Mouse (Mus musculus): ENCODE results near the gene Enox1. TPM values are rescaled to one million over a fixed set of nuclear protein-coding genes. Genes with fewer than 3 reads are reported as not detected.

Enox1 gene
- polyA plus RNA-seq, 1 experiment: 3.1 TPM

- no peaks in the 10 kb centered on the region for H3K27me3 ChIP-seq (ENCODE audit: control insufficient read depth, insufficient read depth, low read length, poor library complexity, severe bottlenecking)
- no peak overlapping the region for H3K9ac ChIP-seq (ENCODE audit: low read depth, poor library complexity, severe bottlenecking)
- TF ChIP-seq POLR2A (IDR thresholded peaks at IDR 0.05; ENCODE audit: insufficient read depth, low read length) (no peak), CTCF (IDR thresholded peaks at IDR 0.05; ENCODE audit: low read depth, low read length) (no peak), EP300 (IDR thresholded peaks at IDR 0.05; ENCODE audit: insufficient read depth, low read depth, low read length) (no peak)
- no peaks in the 10 kb centered on the region; the same call in none of the 2 replicates for H3K36me3 ChIP-seq (ENCODE audit: control insufficient read depth, insufficient read depth, low read length, poor library complexity, severe bottlenecking)
- no peaks in the 10 kb centered on the region for H3K9me3 ChIP-seq (replicated peaks; ENCODE audit: control insufficient read depth, insufficient read depth, low read length, poor library complexity, severe bottlenecking)
- H3K4me3 ChIP-seq (ENCODE audit: low read depth, low read length): no peak overlapping the region
- no peak overlapping the region for H3K27ac ChIP-seq (ENCODE audit: insufficient read depth, low read length)
- no peaks in the 10 kb centered on the region for H3K4me1 ChIP-seq (ENCODE audit: control insufficient read depth, insufficient read depth, low read length)
Observed at GRCm38 (mm10) chr14:77546531-77547274, 390.1 kb downstream of the Enox1 start.

GRCm38 (mm10) chr14:77547351-77547750, 390.8 kb downstream of the Enox1 start:
- no peaks in the 10 kb centered on the region for H3K4me1 ChIP-seq (ENCODE audit: control insufficient read depth, insufficient read depth, low read length)
- H3K9ac ChIP-seq (ENCODE audit: low read depth, poor library complexity, severe bottlenecking): no peak overlapping the region
- H3K27ac ChIP-seq (ENCODE audit: insufficient read depth, low read length): no peak overlapping the region
- H3K36me3 ChIP-seq (ENCODE audit: control insufficient read depth, insufficient read depth, low read length, poor library complexity, severe bottlenecking): no peaks in the 10 kb centered on the region; the same call in none of the 2 replicates
- TF ChIP-seq CTCF (IDR thresholded peaks at IDR 0.05; ENCODE audit: low read depth, low read length) (no peak), POLR2A (IDR thresholded peaks at IDR 0.05; ENCODE audit: insufficient read depth, low read length) (no peak), EP300 (IDR thresholded peaks at IDR 0.05; ENCODE audit: insufficient read depth, low read depth, low read length) (no peak)
- no peaks in the 10 kb centered on the region for H3K27me3 ChIP-seq (ENCODE audit: control insufficient read depth, insufficient read depth, low read length, poor library complexity, severe bottlenecking)
- no peaks in the 10 kb centered on the region for H3K9me3 ChIP-seq (replicated peaks; ENCODE audit: control insufficient read depth, insufficient read depth, low read length, poor library complexity, severe bottlenecking)
- H3K4me3 ChIP-seq (ENCODE audit: low read depth, low read length): no peak overlapping the region

DNA sequence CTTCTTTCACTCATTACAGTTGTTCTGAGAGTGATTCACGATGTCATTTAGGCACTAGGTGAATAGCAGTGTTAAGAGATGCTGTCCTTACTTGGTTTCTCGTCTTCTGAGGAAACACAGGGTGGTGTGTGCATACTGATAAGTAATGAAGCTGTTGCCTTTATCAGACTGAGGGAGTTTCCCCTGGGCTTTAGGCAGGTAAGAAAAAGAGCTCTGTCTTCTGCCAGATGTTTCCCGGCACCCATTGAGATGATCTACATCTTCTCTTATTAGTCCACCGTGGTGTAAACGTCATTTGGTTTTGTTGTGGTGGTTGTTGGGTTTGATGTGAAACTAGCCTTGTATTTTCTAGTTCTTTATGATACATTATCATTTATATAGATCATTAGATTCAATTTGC, 392.4 kb downstream of the Enox1 start:
- Histone ChIP-seq H3K36me3 (ENCODE audit: control insufficient read depth, insufficient read depth, low read length, poor library complexity, severe bottlenecking) (no peaks in the 10 kb centered on the region; the same call in none of the 2 replicates), H3K9ac (ENCODE audit: low read depth, poor library complexity, severe bottlenecking) (no peak overlapping the region), H3K27ac (ENCODE audit: insufficient read depth, low read length) (no peak overlapping the region), H3K9me3 (replicated peaks; ENCODE audit: control insufficient read depth, insufficient read depth, low read length, poor library complexity, severe bottlenecking) (no peaks in the 10 kb centered on the region), H3K27me3 (ENCODE audit: control insufficient read depth, insufficient read depth, low read length, poor library complexity, severe bottlenecking) (no peaks in the 10 kb centered on the region), H3K4me3 (ENCODE audit: low read depth, low read length) (no peak overlapping the region), H3K4me1 (ENCODE audit: control insufficient read depth, insufficient read depth, low read length) (no peaks in the 10 kb centered on the region)
- TF ChIP-seq POLR2A (IDR thresholded peaks at IDR 0.05; ENCODE audit: insufficient read depth, low read length) (no peak), EP300 (IDR thresholded peaks at IDR 0.05; ENCODE audit: insufficient read depth, low read depth, low read length) (no peak), CTCF (IDR thresholded peaks at IDR 0.05; ENCODE audit: low read depth, low read length) (no peak)

GRCm38 (mm10) chr14:77557446-77558070, 401.0 kb downstream of the Enox1 start:
- H3K27me3 ChIP-seq (ENCODE audit: control insufficient read depth, insufficient read depth, low read length, poor library complexity, severe bottlenecking): no peaks in the 10 kb centered on the region

GRCm38 (mm10) chr14:77558910-77559309, 402.3 kb downstream of the Enox1 start:
- Histone ChIP-seq H3K27me3 (ENCODE audit: control insufficient read depth, insufficient read depth, low read length, poor library complexity, severe bottlenecking) (no peaks in the 10 kb centered on the region), H3K27ac (ENCODE audit: insufficient read depth, low read length) (no peak overlapping the region), H3K9me3 (replicated peaks; ENCODE audit: control insufficient read depth, insufficient read depth, low read length, poor library complexity, severe bottlenecking) (no peaks in the 10 kb centered on the region), H3K36me3 (ENCODE audit: control insufficient read depth, insufficient read depth, low read length, poor library complexity, severe bottlenecking) (no peaks in the 10 kb centered on the region), H3K9ac (ENCODE audit: low read depth, poor library complexity, severe bottlenecking) (no peak overlapping the region), H3K4me3 (ENCODE audit: low read depth, low read length) (no peak overlapping the region), H3K4me1 (ENCODE audit: control insufficient read depth, insufficient read depth, low read length) (peaks cover 2% of the 10 kb centered on the region)
- TF ChIP-seq POLR2A (IDR thresholded peaks at IDR 0.05; ENCODE audit: insufficient read depth, low read length) (no peak), CTCF (IDR thresholded peaks at IDR 0.05; ENCODE audit: low read depth, low read length) (no peak), EP300 (IDR thresholded peaks at IDR 0.05; ENCODE audit: insufficient read depth, low read depth, low read length) (no peak)

More at GRCm38 (mm10) chr14:77557446-77558070, 401.0 kb downstream of the Enox1 start:
- Histone ChIP-seq H3K4me3 (ENCODE audit: low read depth, low read length) (no peak overlapping the region), H3K9me3 (replicated peaks; ENCODE audit: control insufficient read depth, insufficient read depth, low read length, poor library complexity, severe bottlenecking) (no peaks in the 10 kb centered on the region), H3K36me3 (ENCODE audit: control insufficient read depth, insufficient read depth, low read length, poor library complexity, severe bottlenecking) (no peaks in the 10 kb centered on the region), H3K9ac (ENCODE audit: low read depth, poor library complexity, severe bottlenecking) (no peak overlapping the region), H3K4me1 (ENCODE audit: control insufficient read depth, insufficient read depth, low read length) (peaks cover 2% of the 10 kb centered on the region), H3K27ac (ENCODE audit: insufficient read depth, low read length) (no peak overlapping the region)
- TF ChIP-seq POLR2A (IDR thresholded peaks at IDR 0.05; ENCODE audit: insufficient read depth, low read length): no peak
- no peak for TF ChIP-seq EP300 (IDR thresholded peaks at IDR 0.05; ENCODE audit: insufficient read depth, low read depth, low read length)
- no peak for TF ChIP-seq CTCF (IDR thresholded peaks at IDR 0.05; ENCODE audit: low read depth, low read length)

GRCm38 (mm10) chr14:77559792-77560191, 403.2 kb downstream of the Enox1 start:
- Histone ChIP-seq H3K27me3 (ENCODE audit: control insufficient read depth, insufficient read depth, low read length, poor library complexity, severe bottlenecking) (no peaks in the 10 kb centered on the region), H3K4me1 (ENCODE audit: control insufficient read depth, insufficient read depth, low read length) (peaks cover 2% of the 10 kb centered on the region), H3K9me3 (replicated peaks; ENCODE audit: control insufficient read depth, insufficient read depth, low read length, poor library complexity, severe bottlenecking) (no peaks in the 10 kb centered on the region), H3K4me3 (ENCODE audit: low read depth, low read length) (no peak overlapping the region), H3K27ac (ENCODE audit: insufficient read depth, low read length) (no peak overlapping the region), H3K9ac (ENCODE audit: low read depth, poor library complexity, severe bottlenecking) (no peak overlapping the region), H3K36me3 (ENCODE audit: control insufficient read depth, insufficient read depth, low read length, poor library complexity, severe bottlenecking) (no peaks in the 10 kb centered on the region)
- TF ChIP-seq EP300 (IDR thresholded peaks at IDR 0.05; ENCODE audit: insufficient read depth, low read depth, low read length) (no peak), CTCF (IDR thresholded peaks at IDR 0.05; ENCODE audit: low read depth, low read length) (no peak), POLR2A (IDR thresholded peaks at IDR 0.05; ENCODE audit: insufficient read depth, low read length) (no peak)

Data from ES-Bruce4 (cell line).